Mouse (Mus musculus) CH12.LX (cell line): Measurements from ENCODE around the gene Cers6. TPM values are rescaled to one million over a fixed set of nuclear protein-coding genes. Genes with fewer than 3 reads are reported as not detected.

Experiments
- DNase-seq: peaks from one replicate; pipeline ENCODE4 v3.0.0-alpha.2; 2013; ENCODE audit errors: extremely low read depth
- H3K27ac ChIP-seq: 2 replicates; pipeline ENCODE4 v1.5.1; 2012; ENCODE audit warnings: low read depth, mild to moderate bottlenecking, control low read depth, moderate library complexity; ENCODE audit not compliant: insufficient read depth
- H3K27me3 ChIP-seq: replicated peaks from 2 replicates; pipeline ENCODE3; 2012; ENCODE audit warnings: inconsistent platforms
- H3K36me3 ChIP-seq, 2 experiments: replicated peaks in 1 of 2; 2 replicates each; pipeline versions ENCODE3 to v1.6.1; 2012; ENCODE audit warnings: inconsistent platforms in 1 of 2, low read length in 1 of 2, mild to moderate bottlenecking in 1 of 2, mixed read lengths in 1 of 2, moderate library complexity in 1 of 2; ENCODE audit not compliant: control insufficient read depth in 1 of 2, insufficient read depth in 1 of 2
- H3K4me1 ChIP-seq, 2 experiments: 2 replicates each; pipeline ENCODE4 v1.6.1; 2012; ENCODE audit warnings: inconsistent platforms in 1 of 2, moderate library complexity in 1 of 2; ENCODE audit not compliant: insufficient read depth in 2 of 2, control insufficient read depth in 1 of 2
- H3K4me2 ChIP-seq: 2 replicates; pipeline ENCODE4 v1.6.1; 2012; ENCODE audit warnings: low read depth, mild to moderate bottlenecking, control low read depth; ENCODE audit not compliant: poor library complexity, insufficient read depth, severe bottlenecking
- H3K4me3 ChIP-seq, 3 experiments: fragments of 150-350 bp in 1 of 3; sonication (generic) in 1 of 3; replicated peaks in 1 of 3; 2 replicates each; pipeline versions ENCODE3 to v1.5.1; 2011 to 2012; ENCODE audit warnings: low read depth in 2 of 3, low read length in 2 of 3, mild to moderate bottlenecking in 2 of 3, moderate library complexity in 2 of 3, control low read depth in 1 of 3, improper control_type of control experiment in 1 of 3, inconsistent platforms in 1 of 3, mixed read lengths in 1 of 3; ENCODE audit not compliant: poor library complexity in 1 of 3
- H3K79me2 ChIP-seq: replicated peaks from 2 replicates; pipeline ENCODE4 v1.6.1; 2012; ENCODE audit warnings: mild to moderate bottlenecking, moderate library complexity; ENCODE audit not compliant: control insufficient read depth, poor library complexity, insufficient read depth, severe bottlenecking; ENCODE audit errors: extremely low read depth
- H3K9ac ChIP-seq: 2 replicates; pipeline ENCODE4 v1.6.1; 2012; ENCODE audit warnings: low read depth, mild to moderate bottlenecking, control low read depth, moderate library complexity; ENCODE audit not compliant: insufficient read depth
- H3K9me3 ChIP-seq: replicated peaks from 2 replicates; pipeline ENCODE3; 2012; ENCODE audit warnings: low read length, inconsistent platforms, mixed read lengths
- BHLHE40 ChIP-seq: IDR thresholded peaks from 2 replicates; pipeline ENCODE4 v1.6.1; 2011; ENCODE audit warnings: mild to moderate bottlenecking, low read depth, low read length, improper control_type of control experiment
- CHD1 ChIP-seq: IDR thresholded peaks from 2 replicates; pipeline ENCODE4 v1.6.1; 2012; ENCODE audit warnings: low read depth, low read length, improper control_type of control experiment, inconsistent platforms
- ETS1 ChIP-seq: conservative IDR thresholded peaks from 2 replicates; pipeline ENCODE4 v1.6.1; 2012; ENCODE audit warnings: low read depth, mild to moderate bottlenecking, inconsistent platforms, low read length, improper control_type of control experiment, moderate library complexity
- HCFC1 ChIP-seq: IDR thresholded peaks from 2 replicates; pipeline ENCODE4 v1.6.1; 2012; ENCODE audit warnings: low read depth, mild to moderate bottlenecking, inconsistent platforms, low read length, improper control_type of control experiment
- IRF4 ChIP-seq: IDR thresholded peaks from 2 replicates; pipeline ENCODE4 v1.6.1; 2014; ENCODE audit warnings: low read depth, mild to moderate bottlenecking, inconsistent platforms, low read length, improper control_type of control experiment
- JUN ChIP-seq: IDR thresholded peaks from 2 replicates; pipeline ENCODE4 v1.6.1; 2011; ENCODE audit warnings: low read depth, mild to moderate bottlenecking, low read length, improper control_type of control experiment, moderate library complexity; ENCODE audit not compliant: insufficient read depth
- JUND ChIP-seq: conservative IDR thresholded peaks from 2 replicates; pipeline ENCODE4 v1.6.1; 2011; ENCODE audit warnings: low read depth, low read length, improper control_type of control experiment
- KAT2A ChIP-seq: IDR thresholded peaks from 2 replicates; pipeline ENCODE4 v1.6.1; 2012; ENCODE audit warnings: low read length, improper control_type of control experiment, inconsistent platforms; ENCODE audit not compliant: insufficient replicate concordance
- MAZ ChIP-seq: IDR thresholded peaks from 2 replicates; pipeline ENCODE4 v1.6.1; 2012; ENCODE audit warnings: low read depth, mild to moderate bottlenecking, inconsistent platforms, low read length, improper control_type of control experiment, moderate library complexity
- MEF2A ChIP-seq: IDR thresholded peaks from 2 replicates; pipeline ENCODE4 v1.6.1; 2014; ENCODE audit warnings: low read depth, mild to moderate bottlenecking, inconsistent platforms, low read length, improper control_type of control experiment, borderline replicate concordance
- NRF1 ChIP-seq: IDR thresholded peaks from 2 replicates; pipeline ENCODE4 v1.6.1; 2014; ENCODE audit warnings: low read depth, mild to moderate bottlenecking, inconsistent platforms, low read length, improper control_type of control experiment, moderate library complexity
- PAX5 ChIP-seq: IDR thresholded peaks from 2 replicates; pipeline ENCODE4 v1.6.1; 2012; ENCODE audit warnings: low read length, inconsistent platforms, mixed read lengths
- POLR2A ChIP-seq: IDR thresholded peaks from 2 replicates; pipeline ENCODE4 v1.6.1; 2011; ENCODE audit warnings: low read depth, mild to moderate bottlenecking, improper control_type of control experiment, low read length
- RAD21 ChIP-seq: IDR thresholded peaks from 2 replicates; pipeline ENCODE4 v1.6.1; 2011; ENCODE audit warnings: low read depth, mild to moderate bottlenecking, low read length, improper control_type of control experiment, moderate library complexity
- RCOR1 ChIP-seq: conservative IDR thresholded peaks from 2 replicates; pipeline ENCODE4 v1.6.1; 2012; ENCODE audit warnings: low read depth, mild to moderate bottlenecking, inconsistent platforms, low read length, improper control_type of control experiment
- TCF12 ChIP-seq: IDR thresholded peaks from 2 replicates; pipeline ENCODE4 v1.6.1; 2014; ENCODE audit warnings: low read depth, mild to moderate bottlenecking, inconsistent platforms, low read length, improper control_type of control experiment
- UBTF ChIP-seq: IDR thresholded peaks from 2 replicates; pipeline ENCODE4 v1.6.1; 2012; ENCODE audit warnings: low read depth, mild to moderate bottlenecking, inconsistent platforms, low read length, improper control_type of control experiment, moderate library complexity
- ZKSCAN1 ChIP-seq: IDR thresholded peaks from 2 replicates; pipeline ENCODE4 v1.6.1; 2012; ENCODE audit warnings: low read depth, inconsistent platforms, low read length, improper control_type of control experiment, borderline replicate concordance
- ZMIZ1 ChIP-seq: IDR thresholded peaks from 2 replicates; pipeline ENCODE4 v1.6.1; 2012; ENCODE audit warnings: low read depth, mild to moderate bottlenecking, inconsistent platforms, low read length, improper control_type of control experiment
- ZNF384 ChIP-seq: IDR thresholded peaks from 2 replicates; pipeline ENCODE4 v1.6.1; 2012; ENCODE audit warnings: low read depth, low read length, improper control_type of control experiment, inconsistent platforms
- dilution Hi-C: fragments of 300-500 bp; cut with MboI; formaldehyde crosslinking; loops from 2 replicates; pipeline ENCODE4 v1.14.3; 2020; ENCODE audit warnings: low sequenced_read_pairs; ENCODE audit not compliant: extremely low pct_unique_long_range_greater_than_20kb, extremely low pct_ligation_motif_present
- in situ Hi-C: fragments of 300-500 bp; cut with MboI; formaldehyde crosslinking; loops from 3 replicates; pipeline ENCODE4 v1.14.3; 2019; ENCODE audit warnings: low sequenced_read_pairs, low pct_ligation_motif_present, low pct_unique_long_range_greater_than_20kb, mixed read lengths
- polyA plus RNA-seq: library from polyadenylated mRNA; unstranded; fragments of >175 nt; gene quantifications from 2 replicates; pipeline ENCODE4 v1.2.1, GENCODE M21; 2012; ENCODE audit warnings: low read depth; ENCODE audit not compliant: insufficient read length
- total RNA-seq, 2 experiments: library from RNA; depleted of rRNA; stranded (reverse); fragments of 300-350 nt in 1 of 2; fragments of >200 nt in 1 of 2; gene quantifications; 2 replicates each; pipeline ENCODE4 v1.2.3; 2012 to 2014

The Cers6 gene
- total and polyA plus RNA-seq, 3 experiments: not detected

- H3K4me2 ChIP-seq: no peak overlapping the region
These were observed 9.9 kb downstream of the Cers6 start for GRCm38 (mm10) chr2:68870999-68871780.

GRCm38 (mm10) chr2:68873086-68873485 lies 11.8 kb downstream of the Cers6 start:
- no peak overlapping the region for H3K27ac ChIP-seq
- TF ChIP-seq RCOR1 (no peak), NRF1 (no peak), POLR2A (no peak), KAT2A (no peak), JUND (no peak)
- H3K36me3 ChIP-seq: no peaks in the 10 kb centered on the region
- H3K4me2 ChIP-seq: no peak overlapping the region
- no peaks in the 10 kb centered on the region for H3K4me1 ChIP-seq
- DNase-seq: no peak
- dilution Hi-C loops: no loop called here
- H3K9me3 ChIP-seq: peaks cover 62% of the 10 kb centered on the region
- H3K79me2 ChIP-seq: no peaks in the 10 kb centered on the region
- H3K9ac ChIP-seq: no peak overlapping the region
- in situ Hi-C loops: no loop called here
- H3K4me3 ChIP-seq: no peak overlapping the region
- no peaks in the 10 kb centered on the region for H3K27me3 ChIP-seq

More at GRCm38 (mm10) chr2:68870999-68871780, 9.9 kb downstream of the Cers6 start:
- dilution Hi-C loops (no loop called here), in situ Hi-C loops (no loop called here)
- Histone ChIP-seq H3K9ac (no peak overlapping the region), H3K4me1 (no peaks in the 10 kb centered on the region), H3K4me3 (no peak overlapping the region), H3K36me3 (no peaks in the 10 kb centered on the region), H3K9me3 (peaks cover 66% of the 10 kb centered on the region), H3K27me3 (no peaks in the 10 kb centered on the region), H3K79me2 (no peaks in the 10 kb centered on the region), H3K27ac (no peak overlapping the region)
- no peak for DNase-seq
- TF ChIP-seq IRF4 (no peak), MAZ (no peak), HCFC1 (no peak), CHD1 (no peak), RCOR1 (no peak), TCF12 (no peak), ZKSCAN1 (no peak), NRF1 (no peak), MEF2A (no peak), ZNF384 (no peak), ETS1 (no peak), JUN (no peak), PAX5 (no peak), BHLHE40 (no peak), RAD21 (no peak), UBTF (no peak), ZMIZ1 (no peak)
